Mouse (Mus musculus): ENCODE data around the gene Olfr578. TPM values are rescaled to one million over a fixed set of nuclear protein-coding genes. Genes with fewer than 3 reads are reported as not detected.

Gene Olfr578
- polyA plus RNA-seq (2012; rRNA removed): not detected in 2 replicates

GRCm38 (mm10) chr7:102989224-102989623, at the start of gene Olfr578:
Gene Olfr578 (minus strand): TSS chr7:102989324.

GRCm38 (mm10) chr7:103037724-103038123, 48.6 kb upstream of the Olfr578 start, which contains the start of gene Olfr582:
Gene Olfr582 (plus strand): TSS chr7:103038024.

GRCm38 (mm10) chr7:102975843-102976242, 13.3 kb downstream of the Olfr578 start, which contains the start of gene Olfr577:
Gene Olfr577 (minus strand): TSS chr7:102975943.

GRCm38 (mm10) chr7:102962360-102962759, 26.8 kb downstream of the Olfr578 start, which contains the start of gene Olfr576:
Gene Olfr576 (plus strand): TSS chr7:102962660.

GRCm38 (mm10) chr7:102958593-102958992, 30.5 kb downstream of the Olfr578 start, which contains the start of gene Olfr575:
Gene Olfr575 (minus strand): TSS chr7:102958775.

GRCm38 (mm10) chr7:102948167-102948566, 41.0 kb downstream of the Olfr578 start, which contains the start of gene Olfr574:
Gene Olfr574 (plus strand): TSS chr7:102948467.

GRCm38 (mm10) chr7:102942475-102942874, 46.6 kb downstream of the Olfr578 start, which contains the start of gene Olfr573-ps1:
Gene Olfr573-ps1 (minus strand): TSS chr7:102942575.

Other genes with a start within 250 kb of the Olfr578 start
- gene Olfr560, start 230.0 kb downstream of the Olfr578 start, polyA plus RNA-seq (2012; rRNA removed): not detected in 2 replicates
- 0.06 and 0.15 TPM in 2 replicates for gene Olfr78, start 229.9 kb downstream of the Olfr578 start, polyA plus RNA-seq (2012; rRNA removed)
- gene Olfr561, start 218.1 kb downstream of the Olfr578 start, polyA plus RNA-seq (2012; rRNA removed): 0.05 TPM in 1 of 2 replicates, not detected in the other
- gene Olfr564, start 185.8 kb downstream of the Olfr578 start, polyA plus RNA-seq (2012; rRNA removed): not detected in 2 replicates
- gene Olfr566, start 130.6 kb downstream of the Olfr578 start, polyA plus RNA-seq (2012; rRNA removed): not detected in 2 replicates
- gene Olfr568, start 112.2 kb downstream of the Olfr578 start, polyA plus RNA-seq (2012; rRNA removed): not detected in 2 replicates
- gene Olfr569, start 98.4 kb downstream of the Olfr578 start, polyA plus RNA-seq (2012; rRNA removed): not detected in 2 replicates
- gene Olfr570, start 94.7 kb downstream of the Olfr578 start, polyA plus RNA-seq (2012; rRNA removed): not detected in 2 replicates
- 0.05 and 0.11 TPM in 2 replicates for gene Olfr571, start 71.8 kb downstream of the Olfr578 start, polyA plus RNA-seq (2012; rRNA removed)
- gene Olfr572, start 64.9 kb downstream of the Olfr578 start, polyA plus RNA-seq (2012; rRNA removed): not detected in 2 replicates
- gene Olfr573-ps1, start 46.7 kb downstream of the Olfr578 start, polyA plus RNA-seq (2012; rRNA removed): not detected in 2 replicates
- not detected in 2 replicates for gene Olfr574, start 40.9 kb downstream of the Olfr578 start, polyA plus RNA-seq (2012; rRNA removed)
- gene Olfr575, start 30.5 kb downstream of the Olfr578 start, polyA plus RNA-seq (2012; rRNA removed): not detected in 2 replicates
- gene Olfr576, start 26.7 kb downstream of the Olfr578 start, polyA plus RNA-seq (2012; rRNA removed): not detected in 2 replicates
- gene Olfr577, start 13.4 kb downstream of the Olfr578 start, polyA plus RNA-seq (2012; rRNA removed): not detected in 2 replicates
- not detected in 2 replicates for gene Olfr582, start 48.7 kb upstream of the Olfr578 start, polyA plus RNA-seq (2012; rRNA removed)
- gene Olfr583, start 62.0 kb upstream of the Olfr578 start, polyA plus RNA-seq (2012; rRNA removed): not detected in 2 replicates
- not detected in 2 replicates for gene Olfr584, start 92.6 kb upstream of the Olfr578 start, polyA plus RNA-seq (2012; rRNA removed)
- gene Olfr585, start 108.4 kb upstream of the Olfr578 start, polyA plus RNA-seq (2012; rRNA removed): not detected in 2 replicates
- gene Olfr586, start 136.3 kb upstream of the Olfr578 start, polyA plus RNA-seq (2012; rRNA removed): not detected in 2 replicates
- gene Olfr588-ps1, start 151.6 kb upstream of the Olfr578 start, polyA plus RNA-seq (2012; rRNA removed): not detected in 2 replicates
- not detected in 2 replicates for gene Olfr589, start 167.0 kb upstream of the Olfr578 start, polyA plus RNA-seq (2012; rRNA removed)
- gene Olfr591, start 189.0 kb upstream of the Olfr578 start, polyA plus RNA-seq (2012; rRNA removed): not detected in 2 replicates
- not detected in 2 replicates for gene Olfr592, start 195.5 kb upstream of the Olfr578 start, polyA plus RNA-seq (2012; rRNA removed)
- gene Olfr593, start 222.5 kb upstream of the Olfr578 start, polyA plus RNA-seq (2012; rRNA removed): not detected in 2 replicates
- gene Olfr594, start 227.7 kb upstream of the Olfr578 start, polyA plus RNA-seq (2012; rRNA removed): not detected in 2 replicates